8 mouse cellular contexts compared by ENCODE assay signal in the genomic region with DNA sequence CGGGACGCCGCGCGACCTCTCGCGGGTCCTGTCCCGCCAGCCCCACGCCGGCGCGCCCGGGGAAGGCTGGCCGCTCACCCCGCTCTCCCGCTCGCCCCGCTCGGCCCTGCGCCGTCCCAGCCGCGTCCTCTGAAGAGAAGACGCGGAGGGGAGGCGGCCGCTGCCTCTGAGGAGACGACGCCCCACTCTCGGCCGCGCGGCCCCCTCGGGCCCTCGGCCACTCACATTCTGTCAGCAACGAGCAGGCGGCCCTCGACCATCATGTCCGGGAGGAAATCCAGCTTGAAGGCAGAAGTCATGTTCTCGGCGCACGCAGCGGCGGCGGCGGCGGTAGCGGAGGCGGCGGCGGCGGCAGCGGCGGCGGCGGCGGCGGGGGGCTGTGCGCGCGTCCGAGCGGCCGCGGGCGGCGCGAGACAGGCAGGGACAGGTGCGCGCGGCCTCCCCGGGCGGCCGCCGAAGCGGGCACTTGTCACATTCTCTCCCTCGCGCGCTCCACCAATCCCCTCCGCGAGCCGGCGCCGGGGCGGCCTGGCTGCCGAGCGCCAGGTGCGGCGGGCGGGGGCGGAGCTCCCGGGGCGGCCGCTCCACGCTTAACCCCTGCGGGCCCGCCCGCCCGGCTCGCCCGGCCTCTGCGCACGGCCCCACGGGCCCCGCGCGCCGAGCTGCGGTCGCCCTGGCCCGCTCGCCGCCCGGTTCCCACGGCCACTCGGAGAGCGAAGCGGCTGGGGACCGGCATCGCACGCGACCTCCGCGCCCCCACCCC.
DNase-seq lines count a peak whose midpoint lies in the region; ATAC-seq and TF ChIP-seq lines count a peak whose summit lies in the region.

No protein-coding gene starts in this region.

- H3K79me3 ChIP-seq in C2C12 (ENCODE audit: low read depth): no peaks in the 10 kb centered on the region

- peak; percentile 89 for ATAC-seq in embryonic facial prominence, embryonic 15.5 days (ENCODE audit: insufficient number of reproducible peaks, low FRiP score, low TSS enrichment, low read depth)
- peak; percentile 93 for ATAC-seq in heart, postnatal 0 days (ENCODE audit: insufficient read depth, low read depth)
- peak; percentile 96 for ATAC-seq in lung, postnatal 0 days

- TF ChIP-seq EP300 in heart, postnatal 0 days (IDR thresholded peaks at IDR 0.05; ENCODE audit: low read depth): no peak
- TF ChIP-seq EP300 in lung, postnatal 0 days (IDR thresholded peaks at IDR 0.05): no peak

- peak overlapping the region; percentile 46 for H3K4me3 ChIP-seq in C2C12 (ENCODE audit: insufficient read depth, poor library complexity, severe bottlenecking)
- peak overlapping the region; percentile 65 for H3K4me3 ChIP-seq in embryonic facial prominence, embryonic 15.5 days (replicated peaks)
- peak overlapping the region; percentile 83 for H3K4me3 ChIP-seq in heart, postnatal 0 days (ENCODE audit: low read depth, low read length)
- peak overlapping the region; percentile 79 for H3K4me3 ChIP-seq in lung, postnatal 0 days (ENCODE audit: low read depth, low read length)

- peak; percentile 10 to 15 for DNase-seq in adrenal gland, postnatal 4 days (ENCODE audit: low spot score in 2 of 2)
- peak; percentile 68 for DNase-seq in heart, postnatal 0 days (ENCODE audit: low spot score)
- peak; percentile 64 to 88 for DNase-seq in kidney, postnatal 25 days
- DNase-seq in lung, postnatal 0 days (ENCODE audit: low spot score): peak; percentile 92
- DNase-seq in ovary, postnatal 36 days (ENCODE audit: low spot score): peak; percentile 77
- peak; percentile 60 to 71 for DNase-seq in thymus, postnatal 10 days (ENCODE audit: low spot score in 2 of 2)

- under 1% methylated on average over 60 of the region's 124 CpGs for WGBS in embryonic facial prominence, embryonic 15.5 days
- under 1% methylated on average over 56 of the region's 124 CpGs for WGBS in heart, postnatal 0 days
- 1% methylated on average over 44 of the region's 124 CpGs for WGBS in lung, postnatal 0 days

- H3K4me2 ChIP-seq in embryonic facial prominence, embryonic 15.5 days (replicated peaks): peak overlapping the region; percentile 88
- H3K4me2 ChIP-seq in heart, postnatal 0 days (ENCODE audit: low read depth, low read length): peak overlapping the region; percentile 97
- H3K4me2 ChIP-seq in lung, postnatal 0 days (replicated peaks; ENCODE audit: low read depth, low read length): peak overlapping the region; percentile 97

- H3K9ac ChIP-seq in embryonic facial prominence, embryonic 15.5 days: peak overlapping the region; percentile 67
- H3K9ac ChIP-seq in heart, postnatal 0 days (replicated peaks; ENCODE audit: low read depth, low read length): peak overlapping the region; percentile 81
- H3K9ac ChIP-seq in lung, postnatal 0 days (replicated peaks; ENCODE audit: low read depth): peak overlapping the region; percentile 86

- no peaks in the 10 kb centered on the region for H3K27me3 ChIP-seq in C2C12 (ENCODE audit: control insufficient read depth, insufficient read depth, insufficient read length)
- no peaks in the 10 kb centered on the region for H3K27me3 ChIP-seq in embryonic facial prominence, embryonic 15.5 days
- no peaks in the 10 kb centered on the region for H3K27me3 ChIP-seq in heart, postnatal 0 days (ENCODE audit: control insufficient read depth, insufficient read depth, low read length)
- no peaks in the 10 kb centered on the region for H3K27me3 ChIP-seq in lung, postnatal 0 days (replicated peaks; ENCODE audit: insufficient read depth, low read length)

- peak overlapping the region; percentile 77 for H3K27ac ChIP-seq in embryonic facial prominence, embryonic 15.5 days (replicated peaks)
- peak overlapping the region; percentile 87 for H3K27ac ChIP-seq in heart, postnatal 0 days (ENCODE audit: low read depth)
- H3K27ac ChIP-seq in lung, postnatal 0 days (ENCODE audit: low read length): peak overlapping the region; percentile 91

- no peak for TF ChIP-seq CTCF in C2C12 (IDR thresholded peaks at IDR 0.05; ENCODE audit: control insufficient read depth, insufficient read depth, insufficient read length)
- no peak for TF ChIP-seq CTCF in heart, postnatal 0 days (IDR thresholded peaks at IDR 0.05; ENCODE audit: low read depth)
- no peak for TF ChIP-seq CTCF in lung, postnatal 0 days (IDR thresholded peaks at IDR 0.05)

- no peaks in the 10 kb centered on the region for H3K9me3 ChIP-seq in embryonic facial prominence, embryonic 15.5 days (replicated peaks)
- H3K9me3 ChIP-seq in heart, postnatal 0 days (replicated peaks; ENCODE audit: control insufficient read depth, low read length): no peaks in the 10 kb centered on the region
- H3K9me3 ChIP-seq in lung, postnatal 0 days (ENCODE audit: low read length): no peaks in the 10 kb centered on the region

- 0 out of 2 replicates have a peak, but pooled peaks cover 9% of the 10 kb centered on the region for H3K4me1 ChIP-seq in embryonic facial prominence, embryonic 15.5 days
- 0 out of 2 replicates have a peak, but pooled peaks cover 10% of the 10 kb centered on the region for H3K4me1 ChIP-seq in heart, postnatal 0 days (ENCODE audit: control insufficient read depth, insufficient read depth)
- no peaks in the 10 kb centered on the region for H3K4me1 ChIP-seq in lung, postnatal 0 days (ENCODE audit: insufficient read depth, low read depth, low read length)

- no peaks in the 10 kb centered on the region for H3K36me3 ChIP-seq in C2C12 (ENCODE audit: control insufficient read depth, insufficient read depth)
- no peaks in the 10 kb centered on the region for H3K36me3 ChIP-seq in embryonic facial prominence, embryonic 15.5 days
- H3K36me3 ChIP-seq in heart, postnatal 0 days (replicated peaks; ENCODE audit: control insufficient read depth, insufficient read depth, low read length): no peaks in the 10 kb centered on the region
- no peaks in the 10 kb centered on the region for H3K36me3 ChIP-seq in lung, postnatal 0 days (ENCODE audit: insufficient read depth, low read length)

- peaks cover 22% of the 10 kb centered on the region for H3K79me2 ChIP-seq in C2C12 (ENCODE audit: control insufficient read depth, insufficient read depth)

- H3ac ChIP-seq in C2C12 (ENCODE audit: control insufficient read depth, insufficient read length, low read depth): peak overlapping the region; percentile 87

TF ChIP-seq in C2C12, 6 proteins besides CTCF, POLR2A, EP300 and RAD21:
- TF ChIP-seq MYOD1 (IDR thresholded peaks at IDR 0.05; ENCODE audit: control insufficient read depth, insufficient read length, low read depth): peak; percentile 88
- no peak for TF ChIP-seq MYOG (IDR thresholded peaks at IDR 0.05; ENCODE audit: control insufficient read depth, extremely low read depth, insufficient read length)

Comparison
In these comparisons a context has a peak if more than half of its experiments do, and no peak if none do; other contexts are left out.
1. Peak in every context shown above with its lines: DNase-seq, ATAC-seq, H3K4me3 ChIP-seq and H3K27ac ChIP-seq.
2. DNase-seq: peak in every context shown above with its lines; median percentile 92 in lung, postnatal 0 days; 77 in ovary, postnatal 36 days; 76 in kidney, postnatal 25 days; 68 in heart, postnatal 0 days; 66 in thymus, postnatal 10 days; 12 in adrenal gland, postnatal 4 days.